Mouse (Mus musculus): ENCODE data around the gene Dll1.

Dll1 gene

GRCm38 (mm10) chr17:15327106-15327505, 49.6 kb downstream of the Dll1 start:
- DNase-seq (ENCODE audit: low spot score in 2 of 2): no peak

- DNase-seq (ENCODE audit: low spot score in 2 of 2): no peak
These were observed 50.5 kb downstream of the Dll1 start for GRCm38 (mm10) chr17:15325976-15326842.

GRCm38 (mm10) chr17:15323191-15323834, 53.4 kb downstream of the Dll1 start:
- DNase-seq (ENCODE audit: low spot score in 2 of 2): no peak
